Mouse (Mus musculus) embryonic fibroblast, embryonic 13.5 days (primary cell): ENCODE measurements at regions not wholly inside any gene's neighbourhood (a gene's known extent, or its start where the extent isn't known, plus 50 kb on each side); places are given as distances from the start of the nearest gene placed in this dataset.

ENCODE experiments used
- CTCF ChIP-seq: IDR thresholded peaks from 2 replicates; pipeline ENCODE4 v1.5.1; 2011; ENCODE audit warnings: mild to moderate bottlenecking, control low read depth, low read length, moderate library complexity, borderline replicate concordance; ENCODE audit not compliant: insufficient read depth
- POLR2A ChIP-seq: IDR thresholded peaks from 2 replicates; pipeline ENCODE4 v1.6.1; 2011; ENCODE audit warnings: low read depth, mild to moderate bottlenecking, control low read depth, low read length, moderate library complexity

GRCm38 (mm10) chr2:114775532-114775931 lies 120.8 kb upstream of the Dph6 start:
- TF ChIP-seq CTCF (no peak), POLR2A (no peak)
